In the genomic region with DNA sequence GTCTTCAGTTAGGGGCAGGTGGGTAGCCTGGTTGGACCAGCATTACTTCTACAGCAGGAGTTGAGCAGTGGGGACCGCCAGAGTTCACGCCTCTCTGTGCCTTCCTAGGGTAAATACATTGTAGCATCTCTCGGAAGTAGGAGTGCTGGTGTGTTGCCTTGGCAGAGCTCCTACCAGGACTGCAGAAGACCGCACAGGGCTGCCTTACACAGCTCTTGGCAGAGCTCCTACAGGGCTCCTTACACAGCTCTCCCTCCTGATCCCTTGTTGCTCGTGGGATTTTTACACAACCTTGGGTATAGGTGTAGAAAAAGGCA, we compare ENCODE assay signal across 25 mouse cellular contexts. TPM values are rescaled to one million over a fixed set of nuclear protein-coding genes. Genes with fewer than 3 reads are reported as not detected.
A peak's percentile ranks its signal among the peaks of the same experiment; 100 is the strongest.
DNase-seq lines count a peak whose midpoint lies in the region; ATAC-seq and TF ChIP-seq lines count a peak whose summit lies in the region.
"Had no signal": no experiment of that assay in that cellular context is flagged by ENCODE, and none has a peak within 500 bp of the region (broad histone marks: within the 10 kb centered on the region; RNA-seq: fewer than 3 reads in every experiment).

No protein-coding gene starts in this region.

- no peak for TF ChIP-seq CTCF in hindbrain, postnatal 0 days (IDR thresholded peaks at IDR 0.05; ENCODE audit: low read depth)
- no peak for TF ChIP-seq CTCF in lung, postnatal 0 days (IDR thresholded peaks at IDR 0.05)

- no peak for TF ChIP-seq EP300 in lung, postnatal 0 days (IDR thresholded peaks at IDR 0.05)

- H3K4me2 ChIP-seq in hindbrain, postnatal 0 days (ENCODE audit: low read depth, low read length): no peak overlapping the region
- no peak overlapping the region for H3K4me2 ChIP-seq in hindbrain, embryonic 16.5 days (ENCODE audit: low read length)
- H3K4me2 ChIP-seq in lung, postnatal 0 days (replicated peaks; ENCODE audit: low read depth, low read length): no peak overlapping the region
- H3K4me2 ChIP-seq in kidney, embryonic 16.5 days (replicated peaks; ENCODE audit: low read depth, low read length): no peak overlapping the region
- H3K4me2 ChIP-seq: embryonic facial prominence, embryonic 15.5 days; forebrain, embryonic 13.5 days; heart, embryonic 12.5 days; hindbrain, embryonic 14.5 days; limb, embryonic 13.5 days; lung, embryonic 14.5 days; midbrain, embryonic 11.5 days had no signal

- no peaks in the 10 kb centered on the region for H3K27me3 ChIP-seq in hindbrain, postnatal 0 days (ENCODE audit: insufficient read depth, low read length)
- no peaks in the 10 kb centered on the region for H3K27me3 ChIP-seq in hindbrain, embryonic 16.5 days (replicated peaks; ENCODE audit: control insufficient read depth, insufficient read depth, low read length)
- no peaks in the 10 kb centered on the region for H3K27me3 ChIP-seq in lung, postnatal 0 days (replicated peaks; ENCODE audit: insufficient read depth, low read length)
- H3K27me3 ChIP-seq in kidney, embryonic 16.5 days (ENCODE audit: insufficient read depth, low read length): no peaks in the 10 kb centered on the region
- H3K27me3 ChIP-seq: CH12.LX; embryonic facial prominence, embryonic 15.5 days; forebrain, embryonic 13.5 days; heart, embryonic 12.5 days; limb, embryonic 13.5 days; Patski had no signal

- no peak for ATAC-seq in hindbrain, postnatal 0 days
- ATAC-seq in hindbrain, embryonic 16.5 days: no peak
- ATAC-seq in lung, postnatal 0 days: peak; percentile 11; the same call in 1 of the 2 replicates
- ATAC-seq in kidney, embryonic 16.5 days (ENCODE audit: low FRiP score, low TSS enrichment): no peak
- ATAC-seq: forebrain, embryonic 13.5 days; midbrain, embryonic 16.5 days; Patski had no signal

- no peaks in the 10 kb centered on the region for H3K36me3 ChIP-seq in hindbrain, postnatal 0 days (ENCODE audit: insufficient read depth, low read length)
- H3K36me3 ChIP-seq in hindbrain, embryonic 16.5 days (ENCODE audit: control insufficient read depth, insufficient read depth, low read length): no peaks in the 10 kb centered on the region; the same call in 1 of the 2 replicates
- no peaks in the 10 kb centered on the region for H3K36me3 ChIP-seq in lung, postnatal 0 days (ENCODE audit: insufficient read depth, low read length)
- H3K36me3 ChIP-seq in kidney, embryonic 16.5 days (ENCODE audit: insufficient read depth, low read length): peaks cover 8% of the 10 kb centered on the region
- H3K36me3 ChIP-seq: embryonic facial prominence, embryonic 15.5 days had no signal

- H3K9ac ChIP-seq in hindbrain, postnatal 0 days (replicated peaks; ENCODE audit: low read length): no peak overlapping the region
- H3K9ac ChIP-seq in hindbrain, embryonic 16.5 days (ENCODE audit: low read depth, low read length): no peak overlapping the region
- H3K9ac ChIP-seq in lung, postnatal 0 days (replicated peaks; ENCODE audit: low read depth): no peak overlapping the region
- no peak overlapping the region for H3K9ac ChIP-seq in kidney, embryonic 16.5 days (replicated peaks; ENCODE audit: low read length)
- H3K9ac ChIP-seq: embryonic facial prominence, embryonic 15.5 days; forebrain, embryonic 13.5 days; heart, embryonic 12.5 days; hindbrain, embryonic 14.5 days; limb, embryonic 13.5 days; liver, embryonic 14.5 days; lung, embryonic 14.5 days had no signal

- H3K27ac ChIP-seq in hindbrain, postnatal 0 days: no peak overlapping the region
- no peak overlapping the region for H3K27ac ChIP-seq in hindbrain, embryonic 16.5 days (ENCODE audit: low read depth, low read length)
- H3K27ac ChIP-seq in lung, postnatal 0 days (ENCODE audit: low read length): peak overlapping the region; percentile 69; the same call in 1 of the 2 replicates
- H3K27ac ChIP-seq in kidney, embryonic 16.5 days (ENCODE audit: low read length): no peak overlapping the region
- H3K27ac ChIP-seq: embryonic facial prominence, embryonic 10.5 days; embryonic facial prominence, embryonic 15.5 days; forebrain, embryonic 13.5 days; hindbrain, embryonic 14.5 days; kidney, postnatal 0 days; limb, embryonic 13.5 days; liver, embryonic 14.5 days had no signal

- no peaks in the 10 kb centered on the region for H3K4me1 ChIP-seq in hindbrain, postnatal 0 days (ENCODE audit: insufficient read depth, low read length)
- H3K4me1 ChIP-seq in hindbrain, embryonic 16.5 days (ENCODE audit: control insufficient read depth, insufficient read depth, low read depth, low read length): no peaks in the 10 kb centered on the region
- H3K4me1 ChIP-seq in lung, postnatal 0 days (ENCODE audit: insufficient read depth, low read depth, low read length): peaks cover 25% of the 10 kb centered on the region; the same call in 1 of the 2 replicates
- H3K4me1 ChIP-seq in kidney, embryonic 16.5 days (ENCODE audit: insufficient read depth, low read length): peaks cover 17% of the 10 kb centered on the region
- H3K4me1 ChIP-seq: embryonic facial prominence, embryonic 15.5 days; forebrain, embryonic 13.5 days had no signal

- no peaks in the 10 kb centered on the region for H3K9me3 ChIP-seq in hindbrain, postnatal 0 days (ENCODE audit: low read length)
- H3K9me3 ChIP-seq in hindbrain, embryonic 16.5 days (ENCODE audit: control insufficient read depth, low read length): no peaks in the 10 kb centered on the region
- no peaks in the 10 kb centered on the region for H3K9me3 ChIP-seq in lung, postnatal 0 days (ENCODE audit: low read length)
- H3K9me3 ChIP-seq in kidney, embryonic 16.5 days (ENCODE audit: low read length): peaks cover 5% of the 10 kb centered on the region; the same call in 1 of the 2 replicates
- H3K9me3 ChIP-seq: embryonic facial prominence, embryonic 15.5 days had no signal

- no peak overlapping the region for H3K4me3 ChIP-seq in hindbrain, postnatal 0 days (ENCODE audit: low read length)
- H3K4me3 ChIP-seq in hindbrain, embryonic 16.5 days (ENCODE audit: low read length): no peak overlapping the region
- no peak overlapping the region for H3K4me3 ChIP-seq in lung, postnatal 0 days (ENCODE audit: low read depth, low read length)
- H3K4me3 ChIP-seq in kidney, embryonic 16.5 days (ENCODE audit: low read length): no peak overlapping the region
- H3K4me3 ChIP-seq: embryonic facial prominence, embryonic 10.5 days; embryonic facial prominence, embryonic 15.5 days; forebrain, embryonic 13.5 days; heart, embryonic 12.5 days; limb, embryonic 13.5 days had no signal

- DNase-seq in cerebellum, postnatal 10 days: peak; percentile 17 to 31
- no peak for DNase-seq in cerebellum, postnatal 4 days (ENCODE audit: low spot score in 2 of 2)
- peak; percentile 7 for DNase-seq in hindbrain, postnatal 0 days (ENCODE audit: low spot score)
- peak; percentile 49 for DNase-seq in lung, postnatal 0 days (ENCODE audit: low spot score)
- no peak for DNase-seq in lung, postnatal 10 days
- no peak for DNase-seq in spleen, postnatal 4 days (ENCODE audit: low spot score in 2 of 2)
- DNase-seq: adrenal gland, postnatal 14 days; gastrocnemius, postnatal 25 days; kidney, postnatal 4 days; lung, embryonic 14.5 days; right cerebral cortex, postnatal 25 days had no signal

- WGBS in hindbrain, postnatal 0 days: 52% methylated on average over 5 of the region's 5 CpGs
- WGBS in hindbrain, embryonic 16.5 days: 77% methylated on average over 5 of the region's 5 CpGs
- WGBS in lung, postnatal 0 days: 49% methylated on average over 5 of the region's 5 CpGs
- WGBS in kidney, embryonic 16.5 days: 88% methylated on average over 5 of the region's 5 CpGs

RNA-seq across cellular contexts. Expression of gene Aco1, which starts 15.3 kb away (rescaled TPM):
- 54.7 and 57.0 TPM in 2 replicates for total RNA-seq in hindbrain, postnatal 0 days (2014; rRNA removed)
- polyA plus RNA-seq in hindbrain, postnatal 0 days (2015; fragmentation: Nextera tagmentation; extraction: Ambion mirVana): 37.5 and 38.3 TPM in 2 replicates
- polyA plus RNA-seq in hindbrain, embryonic 16.5 days (2015; fragmentation: Nextera tagmentation; extraction: Ambion mirVana): 45.3 and 49.4 TPM in 2 replicates
- 38.0 and 46.0 TPM in 2 replicates for polyA plus RNA-seq in lung, postnatal 0 days (2015; fragmentation: Nextera tagmentation; extraction: Ambion mirVana)
- 89.4 and 91.0 TPM in 2 replicates for polyA plus RNA-seq in kidney, embryonic 16.5 days (2015; fragmentation: Nextera tagmentation; extraction: Ambion mirVana)

Comparison
In these comparisons a context has a peak if more than half of its experiments do, and no peak if none do; other contexts are left out.
1. DNase-seq: peak in cerebellum, postnatal 10 days (2 of 2), hindbrain, postnatal 0 days (single experiment) and lung, postnatal 0 days (single experiment); none in cerebellum, postnatal 4 days (0 of 2), lung, postnatal 10 days (single experiment) and spleen, postnatal 4 days (0 of 2).